Mouse (Mus musculus) midbrain, embryonic 14.5 days (tissue): ENCODE results near the gene Gm10570. TPM values are rescaled to one million over a fixed set of nuclear protein-coding genes. Genes with fewer than 3 reads are reported as not detected.

Source experiments
- ATAC-seq: fragments of 200-750 bp; cut with Nextera tagmentation; 2 replicates; pipeline ENCODE4 v1.8.0; 2017; ENCODE audit warnings: moderate number of reproducible peaks, moderate library complexity; ENCODE audit not compliant: low FRiP score, low TSS enrichment
- DNase-seq: peaks from one replicate; pipeline ENCODE4 v3.0.0-alpha.2; 2015
- H3K27ac ChIP-seq: fragments of 300-500 bp; sonication (generic); replicated peaks from 2 replicates; pipeline ENCODE4 v1.5.1; 2014; ENCODE audit warnings: mild to moderate bottlenecking, low read depth, low read length, moderate library complexity
- H3K27me3 ChIP-seq: fragments of 300-500 bp; sonication (generic); 2 replicates; pipeline ENCODE4 v1.6.1; 2014; ENCODE audit warnings: low read length, control low read depth, mixed read lengths; ENCODE audit not compliant: control insufficient read depth, insufficient read depth
- H3K36me3 ChIP-seq: fragments of 300-500 bp; sonication (generic); 2 replicates; pipeline ENCODE4 v1.6.1; 2014; ENCODE audit warnings: low read length, control low read depth; ENCODE audit not compliant: control insufficient read depth, insufficient read depth
- H3K4me1 ChIP-seq: fragments of 300-500 bp; sonication (generic); 2 replicates; pipeline ENCODE4 v1.6.1; 2014; ENCODE audit warnings: mild to moderate bottlenecking, antibody characterized with exemption, low read length, control low read depth; ENCODE audit not compliant: control insufficient read depth, insufficient read depth
- H3K4me2 ChIP-seq: fragments of 300-500 bp; sonication (generic); 2 replicates; pipeline ENCODE4 v1.6.1; 2014; ENCODE audit warnings: mild to moderate bottlenecking, low read length, moderate library complexity
- H3K4me3 ChIP-seq: fragments of 300-500 bp; sonication (generic); replicated peaks from 2 replicates; pipeline ENCODE4 v1.5.1; 2014; ENCODE audit warnings: low read depth, low read length
- H3K9ac ChIP-seq: fragments of 300-500 bp; sonication (generic); replicated peaks from 2 replicates; pipeline ENCODE4 v1.6.1; 2014; ENCODE audit warnings: mild to moderate bottlenecking, low read length, moderate library complexity
- H3K9me3 ChIP-seq: fragments of 300-500 bp; sonication (generic); 2 replicates; pipeline ENCODE4 v1.6.1; 2016; ENCODE audit warnings: low read length, control low read depth, mixed read lengths; ENCODE audit not compliant: control insufficient read depth
- WGBS: fragments of 180-500 bp; shearing (Covaris S2); extraction: QIAGEN DNeasy Blood & Tissue Kit; methylation state at CpG from one replicate; pipeline ENCODE4 v1.1.7; 2014; 5-methylcytosine and 5-hydroxymethylcytosine counted together
- polyA plus RNA-seq: library from polyadenylated mRNA; unstranded; fragments of >200 nt; fragmentation: Nextera tagmentation; extraction: Ambion mirVana; gene quantifications from 2 replicates; pipeline ENCODE4 v1.2.1, GENCODE M21; 2014

The Gm10570 gene
- polyA plus RNA-seq, 1 experiment from 2014 or later: not detected

DNA sequence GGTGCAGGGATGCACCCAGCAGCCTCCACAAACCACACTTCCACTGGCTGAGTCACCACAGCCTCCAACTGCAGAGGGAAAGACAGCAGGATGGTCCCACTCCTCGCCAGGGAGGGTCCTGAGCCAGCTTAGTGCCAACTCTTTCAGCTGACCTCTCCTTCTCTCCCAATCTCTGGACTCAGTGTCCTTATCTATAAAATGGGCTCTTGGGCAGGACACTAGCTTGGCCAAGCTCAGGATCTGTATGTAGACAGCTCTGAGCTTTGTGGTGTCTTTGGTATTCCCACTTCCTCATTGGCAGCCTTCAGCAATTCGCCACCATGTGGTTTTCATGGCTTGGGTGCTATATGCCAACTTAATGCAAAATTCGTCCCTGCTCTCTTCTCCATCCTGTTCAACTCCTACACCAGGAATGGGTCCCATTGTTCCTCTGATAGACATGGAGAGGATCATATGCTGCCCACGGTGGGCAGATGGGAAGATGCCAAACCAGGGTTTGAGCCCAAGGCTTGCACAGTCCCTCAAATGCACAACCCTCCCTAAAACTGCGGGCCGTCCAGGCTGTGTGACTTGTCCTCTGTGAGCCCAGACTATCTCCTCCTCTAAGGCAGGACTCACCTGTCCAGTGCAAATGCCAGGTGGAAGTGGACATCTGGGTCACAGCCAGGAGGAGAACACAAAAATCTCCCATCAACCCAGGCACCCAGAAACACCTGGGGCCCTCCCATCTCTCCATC is 37.7 kb downstream of the Gm10570 start:
- Histone ChIP-seq H3K9me3 (no peaks in the 10 kb centered on the region), H3K36me3 (no peaks in the 10 kb centered on the region), H3K27me3 (no peaks in the 10 kb centered on the region), H3K4me2 (no peak overlapping the region), H3K27ac (no peak overlapping the region), H3K4me1 (peaks cover 23% of the 10 kb centered on the region), H3K4me3 (no peak overlapping the region), H3K9ac (no peak overlapping the region)
- 89% methylated on average over 6 of the region's 6 CpGs for WGBS
- ATAC-seq: no peak
- no peak for DNase-seq

DNA sequence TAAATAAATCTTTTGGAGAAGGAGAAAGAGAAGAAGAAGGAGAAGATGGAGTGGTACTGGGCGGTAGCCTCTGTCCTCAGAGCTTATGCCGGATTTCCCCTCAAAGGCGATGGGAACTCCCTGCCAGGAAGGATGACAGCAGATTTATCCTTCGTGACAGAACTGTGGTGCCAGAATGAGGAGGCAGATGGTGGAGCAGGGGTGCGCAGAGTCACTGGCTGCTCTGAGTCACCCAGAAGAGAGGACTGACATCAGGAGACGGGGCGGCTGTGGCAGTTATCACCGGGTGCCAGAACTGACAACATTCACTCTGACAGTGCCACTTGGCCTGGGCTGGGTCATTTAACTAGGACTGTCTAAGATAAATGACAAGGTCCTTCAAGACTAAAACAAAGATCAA is 38.4 kb downstream of the Gm10570 start:
- H3K4me3 ChIP-seq: no peak overlapping the region
- H3K27me3 ChIP-seq: no peaks in the 10 kb centered on the region
- no peak for DNase-seq
- no peak overlapping the region for H3K4me2 ChIP-seq
- WGBS: 88% methylated on average over 8 of the region's 8 CpGs
- peaks cover 20% of the 10 kb centered on the region for H3K4me1 ChIP-seq
- H3K9me3 ChIP-seq: no peaks in the 10 kb centered on the region
- no peak for ATAC-seq
- H3K9ac ChIP-seq: no peak overlapping the region
- H3K36me3 ChIP-seq: no peaks in the 10 kb centered on the region
- H3K27ac ChIP-seq: no peak overlapping the region

DNA sequence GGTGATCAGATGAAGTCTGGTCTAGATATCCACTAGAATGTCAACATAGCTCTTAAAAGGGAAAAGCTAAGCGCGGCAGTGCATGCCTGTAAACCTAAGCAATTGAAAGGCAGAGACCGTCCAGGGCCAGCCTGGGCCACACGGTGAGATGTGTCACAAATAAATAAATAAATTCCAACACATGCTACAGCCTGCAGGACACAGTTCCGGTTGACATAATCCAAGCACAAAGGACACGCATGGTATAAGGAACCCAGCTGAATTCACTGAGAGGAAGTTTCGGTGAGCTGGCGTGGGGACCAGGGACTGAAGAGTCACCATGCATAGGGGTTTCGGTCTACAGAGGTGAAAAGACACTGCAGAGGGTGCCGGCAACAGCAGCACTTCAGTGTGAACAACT is 39.7 kb downstream of the Gm10570 start:
- Histone ChIP-seq H3K4me3 (no peak overlapping the region), H3K9me3 (no peaks in the 10 kb centered on the region), H3K9ac (no peak overlapping the region), H3K27ac (no peak overlapping the region), H3K27me3 (no peaks in the 10 kb centered on the region), H3K4me2 (no peak overlapping the region), H3K36me3 (no peaks in the 10 kb centered on the region; the same call in 1 of the 2 replicates), H3K4me1 (peaks cover 21% of the 10 kb centered on the region)
- DNase-seq (no peak), ATAC-seq (no peak)
- 88% methylated on average over 10 of the region's 10 CpGs for WGBS

DNA sequence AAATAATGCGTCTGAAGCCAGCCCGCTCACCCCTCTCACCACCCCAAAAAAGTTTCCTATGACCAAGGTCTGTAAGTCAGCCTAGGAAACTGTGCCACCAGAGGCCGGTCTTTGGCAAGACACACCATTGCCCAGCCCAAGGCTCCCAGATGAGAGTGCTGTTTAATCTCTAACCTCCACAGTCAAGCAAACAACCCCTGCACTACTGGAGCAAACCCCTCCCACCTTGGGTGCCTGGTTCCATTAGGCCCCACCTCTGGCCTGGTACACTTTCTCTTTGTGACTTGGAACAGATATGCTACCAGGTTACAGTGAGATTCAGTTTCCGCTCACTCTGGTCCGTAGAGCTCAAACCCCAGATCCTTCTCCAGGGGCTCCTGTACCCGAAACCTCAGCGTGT is 41.4 kb downstream of the Gm10570 start:
- DNase-seq (no peak), ATAC-seq (no peak)
- H3K4me2 ChIP-seq: no peak overlapping the region
- no peaks in the 10 kb centered on the region for H3K27me3 ChIP-seq
- peaks cover 11% of the 10 kb centered on the region for H3K36me3 ChIP-seq
- H3K4me3 ChIP-seq: no peak overlapping the region
- H3K9ac ChIP-seq: no peak overlapping the region
- H3K4me1 ChIP-seq: peaks cover 8% of the 10 kb centered on the region; the same call in 1 of the 2 replicates
- 78% methylated on average over 7 of the region's 7 CpGs for WGBS
- no peak overlapping the region for H3K27ac ChIP-seq
- no peaks in the 10 kb centered on the region for H3K9me3 ChIP-seq

DNA sequence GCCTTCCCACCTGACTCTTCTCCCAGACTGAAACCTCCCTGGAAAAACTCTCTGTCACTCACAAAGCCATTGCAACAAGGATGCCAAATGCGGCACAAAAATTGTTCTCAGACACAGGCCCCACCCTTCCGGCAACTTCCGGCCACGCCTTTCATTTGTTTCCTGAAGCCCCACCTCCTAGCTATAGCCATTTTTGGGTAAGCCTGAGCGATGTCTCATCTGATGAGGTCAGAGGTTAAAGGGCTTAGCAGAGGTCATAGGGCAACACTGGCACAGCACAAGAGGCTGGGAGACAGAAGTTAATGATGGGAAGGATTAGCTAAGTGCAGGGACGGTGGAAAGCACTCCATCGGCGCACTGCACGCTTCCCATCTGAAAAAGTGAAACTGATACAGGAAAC is 41.9 kb downstream of the Gm10570 start:
- DNase-seq: no peak
- H3K4me3 ChIP-seq: no peak overlapping the region
- H3K9ac ChIP-seq: no peak overlapping the region
- H3K9me3 ChIP-seq: no peaks in the 10 kb centered on the region
- WGBS: 45% methylated on average over 9 of the region's 9 CpGs
- no peak overlapping the region for H3K4me2 ChIP-seq
- H3K27ac ChIP-seq: no peak overlapping the region
- peaks cover 16% of the 10 kb centered on the region for H3K36me3 ChIP-seq
- no peaks in the 10 kb centered on the region for H3K27me3 ChIP-seq
- ATAC-seq: no peak
- H3K4me1 ChIP-seq: peaks cover 8% of the 10 kb centered on the region; the same call in 1 of the 2 replicates

DNA sequence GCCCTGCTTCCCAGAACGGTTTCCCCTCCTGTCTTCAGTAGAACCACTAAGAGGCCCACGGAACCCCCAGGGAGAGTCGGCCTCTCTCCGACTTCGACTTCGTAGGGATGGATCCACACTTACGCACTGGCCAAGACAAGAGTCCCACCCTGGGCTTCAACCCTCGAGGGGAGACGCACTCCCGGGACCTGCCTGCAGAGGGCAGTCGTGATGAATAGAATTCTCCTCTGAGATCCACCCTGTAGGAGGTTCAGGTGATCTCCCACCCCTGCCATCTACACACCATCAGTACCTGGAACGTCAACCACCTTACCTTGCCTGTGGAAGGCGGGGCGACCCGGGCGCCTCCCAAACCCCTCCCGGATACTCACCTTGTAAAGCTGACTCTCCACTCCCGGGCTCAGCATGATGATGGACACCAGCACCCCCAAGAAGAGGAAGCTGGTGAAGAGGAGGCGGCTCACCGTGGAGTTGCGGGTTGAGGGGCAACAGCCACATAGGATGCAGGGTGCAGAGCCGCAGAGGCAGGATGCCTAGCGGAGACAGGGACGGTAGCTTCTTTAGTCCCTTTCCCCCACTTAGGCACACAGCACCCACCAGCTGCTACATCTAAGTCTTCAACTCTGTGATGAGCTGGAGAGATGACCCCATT is 43.6 kb downstream of the Gm10570 start:
- Histone ChIP-seq H3K36me3 (peaks cover 28% of the 10 kb centered on the region), H3K4me2 (peak overlapping the region; percentile 19; the same call in 1 of the 2 replicates), H3K27me3 (no peaks in the 10 kb centered on the region), H3K27ac (no peak overlapping the region), H3K4me3 (no peak overlapping the region), H3K9me3 (no peaks in the 10 kb centered on the region), H3K4me1 (peaks cover 8% of the 10 kb centered on the region; the same call in 1 of the 2 replicates), H3K9ac (peak overlapping the region; percentile 16; the same call in 1 of the 2 replicates)
- ATAC-seq (no peak), DNase-seq (peak; percentile 76)
- 26% methylated on average over 24 of the region's 24 CpGs for WGBS

DNA sequence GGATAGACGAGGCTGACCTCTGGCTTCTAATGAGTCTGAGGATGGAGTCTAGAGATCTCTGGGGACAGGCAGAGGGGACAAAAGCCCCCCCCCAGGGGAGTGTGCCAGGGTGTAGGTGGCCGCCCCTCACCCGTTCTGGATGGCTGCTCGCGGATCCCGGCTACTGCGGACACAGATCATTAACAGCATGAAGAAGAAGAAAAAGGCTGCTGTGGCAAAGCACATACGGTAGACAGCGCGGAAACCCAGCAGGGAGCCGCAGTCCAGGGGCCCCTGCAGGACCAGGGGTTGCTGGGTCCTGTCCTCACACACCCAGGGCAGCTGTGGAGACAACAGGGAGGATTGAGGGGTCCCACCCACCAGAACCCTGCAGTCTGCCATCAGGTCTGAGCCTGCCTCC is 44.3 kb downstream of the Gm10570 start:
- 11% methylated on average over 11 of the region's 11 CpGs for whole genome bisulfite sequencing
- Histone ChIP-seq H3K9ac (peak overlapping the region; percentile 16; the same call in 1 of the 2 replicates), H3K4me1 (peaks cover 8% of the 10 kb centered on the region; the same call in 1 of the 2 replicates), H3K4me3 (no peak overlapping the region), H3K27ac (no peak overlapping the region), H3K9me3 (no peaks in the 10 kb centered on the region), H3K36me3 (peaks cover 35% of the 10 kb centered on the region), H3K4me2 (no peak overlapping the region), H3K27me3 (no peaks in the 10 kb centered on the region)
- ATAC-seq: 0 out of 2 replicates have a peak, but pooled peaks have one; percentile 24
- DNase-seq: no peak

DNA sequence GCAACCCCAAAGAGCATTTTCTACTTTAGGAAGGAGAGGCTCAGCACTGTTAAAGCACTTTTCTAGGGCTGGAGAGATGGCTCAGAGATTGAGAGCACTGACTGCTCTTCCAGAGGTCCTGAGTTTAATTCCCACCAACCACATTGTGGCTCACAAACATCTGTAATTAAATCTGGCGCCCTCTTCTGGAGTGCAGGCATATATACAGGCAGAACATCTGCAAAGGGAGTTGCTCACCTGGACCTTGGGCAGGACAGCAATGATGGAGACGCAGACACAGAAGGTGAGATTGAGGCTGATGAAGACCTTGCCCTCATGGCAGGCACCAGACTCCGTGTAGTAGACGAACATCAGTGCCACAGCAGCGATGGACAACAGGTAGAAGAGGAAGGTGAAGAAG is 48.1 kb downstream of the Gm10570 start:
- ATAC-seq (no peak), DNase-seq (peak; percentile 34)
- H3K36me3 ChIP-seq: peaks cover 66% of the 10 kb centered on the region

More for the DNA sequence above, 48.1 kb downstream of the Gm10570 start:
- Histone ChIP-seq H3K27ac (no peak overlapping the region), H3K9ac (no peak overlapping the region), H3K9me3 (no peaks in the 10 kb centered on the region), H3K27me3 (no peaks in the 10 kb centered on the region), H3K4me1 (peaks cover 3% of the 10 kb centered on the region; the same call in 1 of the 2 replicates), H3K4me2 (no peak overlapping the region), H3K4me3 (no peak overlapping the region)
- 38% methylated on average over 5 of the region's 5 CpGs for WGBS
